Mouse (Mus musculus) retina, postnatal 1 day (tissue): ENCODE results near the gene Nradd.
A peak's percentile ranks its signal among the peaks of the same experiment; 100 is the strongest.

Experiments used
- DNase-seq: peaks from one replicate; pipeline ENCODE4 v3.0.0-alpha.2; 2012

The Nradd gene

DNA sequence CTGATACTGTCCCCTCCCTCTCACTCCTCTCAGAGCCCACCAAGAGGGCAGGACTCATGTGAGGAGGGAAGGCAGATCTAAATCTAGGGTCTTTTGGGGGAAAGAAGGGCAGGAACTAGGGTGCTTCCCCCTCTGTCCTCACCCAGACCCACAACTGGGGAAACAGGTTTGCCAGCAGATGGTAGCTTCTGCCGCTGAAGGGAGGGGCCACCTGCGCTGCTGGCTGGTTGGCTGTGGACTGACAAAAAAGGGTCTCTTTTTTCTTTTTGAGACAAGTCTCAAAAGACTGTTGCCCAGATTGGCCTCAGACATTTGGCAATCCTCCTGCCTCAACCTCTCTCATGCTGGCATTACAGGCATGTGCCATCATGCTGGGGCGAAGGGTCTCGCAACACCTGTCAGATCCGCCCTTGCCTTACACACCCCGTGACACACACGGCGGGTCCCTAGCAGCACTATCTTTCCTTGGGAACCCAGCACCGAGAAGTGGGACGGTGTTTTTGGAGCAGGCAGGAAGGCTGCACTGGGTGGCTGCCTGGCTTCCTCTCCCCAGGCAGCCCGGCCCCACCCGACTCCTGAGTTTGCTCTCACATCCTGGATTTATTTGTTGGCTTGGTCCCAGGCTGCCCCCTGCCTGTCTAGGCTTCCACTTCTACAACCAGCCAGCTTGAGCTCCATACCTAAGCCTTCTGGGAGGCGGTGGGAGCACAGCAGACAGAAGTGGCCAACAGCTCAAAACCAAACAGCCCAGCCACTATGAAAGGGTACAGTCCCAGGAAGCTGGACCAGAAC lies 27.9 kb upstream of the Nradd start:
- DNase-seq = no peak

DNA sequence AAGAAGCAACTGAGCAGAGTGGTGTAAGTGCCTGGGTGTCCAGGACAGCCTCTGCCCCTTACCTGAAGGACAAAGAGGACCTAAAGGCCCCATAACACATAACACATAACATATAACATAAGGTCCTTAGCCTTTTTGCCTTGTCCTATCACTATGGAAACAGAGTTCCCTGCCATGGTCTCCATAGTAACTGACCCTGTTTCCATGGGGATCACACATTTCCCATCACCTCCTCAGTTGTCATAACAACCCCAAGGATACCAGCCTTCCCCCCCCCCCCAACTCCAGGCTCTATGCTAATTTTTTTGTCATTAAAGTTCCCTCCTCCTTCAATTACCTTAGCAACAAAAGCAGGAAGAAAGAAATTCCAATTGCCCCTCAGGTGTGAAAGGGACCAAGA lies 25.5 kb upstream of the Nradd start:
- no peak for DNase-seq

DNA sequence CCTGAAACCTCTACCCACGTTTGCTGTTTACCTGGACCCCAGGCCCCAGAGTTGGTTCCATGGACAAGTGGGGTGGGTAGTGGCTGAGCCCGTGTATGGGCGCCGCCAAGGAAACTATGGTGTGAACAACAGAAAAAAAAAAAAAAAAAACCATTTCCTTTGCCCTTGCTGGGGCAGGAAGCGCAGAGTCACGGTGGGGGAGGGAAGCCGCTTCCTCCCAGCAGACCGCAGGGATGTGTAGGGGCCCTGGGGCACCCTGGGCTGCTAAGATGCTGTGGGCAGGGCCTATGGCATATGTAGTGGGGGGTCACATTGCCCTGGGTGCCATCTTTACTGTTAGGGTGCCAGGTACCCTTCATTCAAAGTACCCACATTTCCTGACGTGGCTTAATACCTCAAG lies 21.0 kb upstream of the Nradd start:
- DNase-seq = no peak

DNA sequence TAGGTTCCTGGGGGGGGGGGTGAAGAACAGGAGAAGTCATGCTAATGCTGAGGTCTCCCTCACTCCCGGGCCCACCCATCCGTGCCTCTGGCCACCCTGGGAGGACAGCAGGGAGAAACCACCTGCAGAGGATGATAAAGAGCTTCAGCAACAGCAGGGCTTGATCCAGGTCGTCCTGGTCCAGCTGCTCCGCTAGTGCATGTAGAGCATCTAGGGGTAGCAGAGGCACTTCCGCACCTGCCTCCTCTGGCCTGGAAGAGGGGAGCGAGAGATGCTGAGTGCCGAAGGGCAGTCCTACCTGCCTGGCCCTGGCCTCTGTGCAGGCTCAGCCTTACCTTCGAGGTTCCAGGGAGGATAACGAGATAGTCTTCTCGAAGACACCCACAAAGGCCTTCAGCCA lies 20.0 kb upstream of the Nradd start:
- no peak for DNase-seq

DNA sequence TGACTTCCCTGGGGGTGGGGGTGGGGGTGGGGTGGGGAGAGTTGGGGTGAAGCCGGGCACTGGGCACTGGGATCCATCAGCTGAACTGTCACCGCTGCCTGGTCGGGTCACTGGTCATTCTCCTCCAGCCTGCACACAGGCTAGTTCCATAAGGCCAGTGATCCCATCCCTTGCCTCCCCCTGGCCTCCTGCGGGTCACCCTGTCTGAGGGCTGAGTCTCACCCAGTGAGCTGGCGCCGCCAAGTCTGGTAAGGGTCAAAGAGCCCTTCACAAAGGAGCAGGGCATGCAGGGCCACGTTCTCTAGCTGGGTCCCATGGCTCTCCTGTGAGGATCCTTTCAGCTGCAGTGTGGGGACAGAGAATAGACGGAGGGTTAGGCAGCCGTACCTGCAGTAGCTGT lies 19.5 kb upstream of the Nradd start:
- no peak for DNase-seq

DNA sequence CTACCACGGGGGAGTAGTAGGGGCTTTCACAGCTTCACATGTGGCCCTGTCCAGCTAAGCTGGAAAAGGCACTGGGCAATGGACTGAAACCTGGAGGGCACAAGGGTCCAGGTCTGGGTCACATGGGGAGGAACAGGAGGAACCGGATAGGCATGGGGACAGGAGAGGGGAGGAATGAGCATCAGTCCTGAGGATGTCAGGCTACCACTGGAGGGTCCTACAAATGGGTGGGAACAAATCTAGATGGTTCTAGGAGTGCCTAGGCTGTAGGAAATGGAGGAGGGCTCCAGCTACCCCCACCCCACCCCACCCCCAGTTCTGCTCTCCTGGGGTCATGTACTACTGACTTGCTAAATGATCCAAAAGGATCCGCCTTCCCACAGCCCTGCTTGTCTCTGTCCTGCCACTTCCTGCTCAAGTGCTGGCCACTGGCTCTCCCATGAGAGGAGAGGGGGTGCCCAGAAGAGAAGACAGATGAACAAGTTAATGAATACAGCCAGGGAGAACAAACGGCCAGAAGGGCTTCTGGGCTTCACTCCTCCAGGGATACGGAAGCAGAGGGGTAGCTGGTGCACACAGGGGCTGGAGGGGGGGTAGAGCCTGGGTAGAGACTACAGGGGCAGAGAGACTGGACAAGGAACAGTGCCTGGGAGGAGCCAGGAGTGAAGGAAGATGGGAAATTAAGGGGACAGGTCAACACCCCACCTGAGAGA lies 18.7 kb upstream of the Nradd start:
- no peak for DNase-seq

DNA sequence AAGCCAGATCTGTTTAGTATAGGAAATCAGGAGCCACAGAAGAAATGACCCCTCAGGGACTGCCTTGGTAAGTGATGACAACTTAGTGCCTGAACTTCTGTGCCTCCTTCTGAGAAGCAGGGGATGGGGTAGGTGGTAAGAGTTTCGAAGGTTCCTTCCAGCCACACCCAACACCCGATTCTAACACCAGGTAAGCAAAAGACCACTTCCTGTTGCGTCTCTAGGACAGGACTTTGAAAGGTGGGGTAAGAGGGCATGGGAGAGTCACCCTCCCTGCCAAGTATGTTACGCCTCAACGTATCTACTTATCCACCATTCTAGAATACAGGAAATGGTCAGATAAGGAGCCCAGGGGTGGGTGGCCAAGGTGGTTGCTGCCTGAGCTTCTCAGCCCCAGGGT lies 16.8 kb upstream of the Nradd start:
- DNase-seq = no peak

DNA sequence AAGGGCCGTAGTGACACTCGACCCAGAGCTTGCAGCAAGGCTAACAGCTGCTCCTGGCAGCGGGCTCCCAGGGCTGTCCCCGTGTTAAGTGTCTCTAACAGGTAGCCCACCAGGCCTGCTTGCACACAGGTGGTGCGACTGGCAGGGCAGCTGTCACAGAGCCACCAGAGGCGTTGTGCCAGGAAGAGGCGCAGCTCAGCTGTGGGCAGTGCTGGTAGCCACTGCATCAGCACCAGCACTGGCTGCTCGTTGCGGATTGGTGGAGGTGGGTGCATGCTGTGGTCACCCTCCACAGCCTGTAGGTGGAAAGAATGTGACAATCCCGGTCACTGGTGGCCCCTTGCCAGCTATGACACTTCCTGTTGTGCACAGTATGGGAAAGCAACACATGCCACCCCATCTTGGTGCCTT lies 14.4 kb upstream of the Nradd start:
- DNase-seq = no peak

DNA sequence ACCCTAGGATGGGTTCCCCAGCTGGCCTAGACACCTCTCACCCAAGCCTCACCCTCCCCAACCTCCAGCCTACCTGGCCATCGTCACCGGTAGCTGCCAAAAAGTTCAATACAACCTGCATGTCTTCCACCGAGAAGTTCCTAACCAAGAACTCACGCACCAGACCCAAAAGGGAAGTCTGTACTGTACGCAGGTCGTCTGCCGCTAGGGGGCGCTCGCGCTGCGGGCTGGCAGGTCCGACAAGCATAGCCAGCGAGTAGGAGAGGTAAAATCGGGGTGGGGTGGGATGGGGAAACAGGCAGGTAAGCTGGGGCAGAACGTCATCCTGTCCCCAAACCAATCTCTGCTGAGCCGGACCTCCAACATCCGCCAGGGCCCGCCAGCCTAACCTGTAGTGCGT lies 11.0 kb upstream of the Nradd start:
- DNase-seq = peak; percentile 81

DNA sequence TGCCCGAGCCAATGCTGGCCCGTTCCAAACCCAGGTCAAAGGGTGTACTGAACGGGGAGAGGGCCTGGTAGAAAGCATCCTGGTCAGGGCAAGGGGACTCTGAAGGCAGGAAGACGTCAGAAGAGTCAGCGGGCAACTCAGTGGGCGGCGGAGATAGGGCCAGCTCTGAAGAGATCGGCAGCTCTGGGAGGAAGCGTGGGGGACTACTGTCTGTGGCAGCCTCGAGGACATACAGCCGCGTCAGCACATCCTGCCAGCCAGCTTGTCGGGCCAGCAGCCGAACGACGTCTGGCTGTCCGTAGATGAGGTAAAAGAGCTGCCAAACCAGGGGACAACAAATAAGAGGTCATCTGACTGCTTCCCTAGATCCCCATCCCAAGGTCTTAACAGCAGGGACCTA lies 9.6 kb upstream of the Nradd start:
- DNase-seq = no peak

DNA sequence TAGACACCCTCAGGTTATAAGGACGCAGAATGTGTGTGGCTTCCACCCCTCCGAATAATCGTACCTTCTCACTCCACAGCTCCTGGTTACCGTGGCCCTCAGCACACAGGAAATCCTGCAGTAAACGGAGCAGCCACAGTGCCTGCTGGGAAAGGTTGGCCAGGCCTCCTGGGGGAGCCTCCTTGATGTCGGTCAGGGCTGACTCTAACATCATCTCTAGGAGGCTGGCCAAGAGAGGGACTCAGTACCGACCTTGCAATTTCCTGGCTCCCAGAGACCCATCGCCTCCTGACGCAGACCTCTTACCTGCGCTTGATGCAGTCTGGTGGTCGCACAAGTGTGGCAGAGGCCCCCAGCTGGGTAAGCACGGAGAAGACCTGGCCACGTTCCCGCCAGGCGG lies 8.4 kb upstream of the Nradd start:
- DNase-seq = no peak

DNA sequence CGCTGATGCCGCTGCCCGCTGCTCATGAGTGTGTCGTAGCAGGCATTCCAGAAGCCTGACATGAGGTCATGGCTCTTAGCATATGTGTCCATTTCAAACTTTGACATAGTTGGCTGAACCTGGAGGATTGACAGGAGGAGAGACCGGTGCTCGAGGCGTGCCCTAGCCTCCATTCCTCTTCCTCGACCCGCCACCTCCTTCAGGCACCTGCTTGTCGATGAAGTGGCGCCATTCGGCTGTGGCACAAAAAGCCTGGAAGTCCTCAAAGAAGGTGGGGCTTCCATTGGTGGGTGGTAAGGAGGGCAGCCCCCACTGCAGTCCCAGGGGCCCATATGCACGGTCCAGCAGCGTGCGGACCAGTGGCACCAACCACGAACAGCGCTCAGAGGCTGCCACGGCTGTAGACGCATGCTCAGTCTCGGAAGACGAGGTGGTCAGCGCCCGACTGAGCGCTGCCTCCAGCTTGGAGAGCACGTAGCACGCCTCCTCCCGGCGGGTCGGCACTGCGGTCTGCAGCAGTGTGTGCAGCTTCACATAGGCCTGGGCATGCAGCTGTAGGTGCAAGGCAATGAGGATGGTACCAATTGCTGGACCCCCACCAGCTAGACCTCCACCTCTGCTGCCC lies 7.5 kb upstream of the Nradd start:
- peak; percentile 63 for DNase-seq

DNA sequence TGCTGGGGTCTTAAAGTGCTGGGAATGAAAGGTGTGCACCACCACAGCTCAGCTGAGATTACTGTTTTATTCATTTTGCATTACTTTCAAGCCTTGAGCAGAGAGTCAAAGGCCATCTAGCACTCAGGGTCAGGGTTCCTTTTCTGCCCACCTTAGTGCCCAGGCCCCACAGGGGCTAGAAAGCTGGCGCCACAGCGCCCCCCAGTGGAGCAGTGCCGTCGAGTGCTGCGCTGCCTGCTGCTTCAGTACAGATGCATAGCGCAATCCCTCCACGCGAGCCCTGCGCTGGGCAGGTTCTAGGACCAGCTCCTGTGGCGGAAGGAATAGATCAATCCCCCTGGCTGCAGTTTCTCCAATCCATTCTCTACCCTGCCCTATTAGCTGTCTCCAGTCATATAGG lies 6.9 kb upstream of the Nradd start:
- peak; percentile 78 for DNase-seq

DNA sequence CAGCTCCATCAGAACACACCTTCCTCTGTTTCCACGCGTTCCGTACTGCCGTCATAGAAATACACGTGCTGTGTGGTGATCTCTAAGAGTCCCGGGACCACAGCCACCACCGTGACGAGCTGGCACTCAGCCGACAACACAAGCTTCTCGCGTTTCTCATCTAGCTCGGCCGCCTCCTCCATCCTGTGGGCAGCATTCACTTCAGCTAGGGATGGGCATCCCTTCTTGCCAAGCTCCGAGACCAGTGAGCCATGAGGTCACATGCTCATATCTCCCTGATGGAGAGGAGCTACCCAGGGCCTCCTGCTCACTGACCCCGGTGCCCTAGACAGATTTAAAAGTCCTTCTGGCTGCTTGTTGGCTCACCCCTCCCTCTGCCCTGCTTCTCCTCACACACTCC lies 5.9 kb upstream of the Nradd start:
- DNase-seq = no peak

DNA sequence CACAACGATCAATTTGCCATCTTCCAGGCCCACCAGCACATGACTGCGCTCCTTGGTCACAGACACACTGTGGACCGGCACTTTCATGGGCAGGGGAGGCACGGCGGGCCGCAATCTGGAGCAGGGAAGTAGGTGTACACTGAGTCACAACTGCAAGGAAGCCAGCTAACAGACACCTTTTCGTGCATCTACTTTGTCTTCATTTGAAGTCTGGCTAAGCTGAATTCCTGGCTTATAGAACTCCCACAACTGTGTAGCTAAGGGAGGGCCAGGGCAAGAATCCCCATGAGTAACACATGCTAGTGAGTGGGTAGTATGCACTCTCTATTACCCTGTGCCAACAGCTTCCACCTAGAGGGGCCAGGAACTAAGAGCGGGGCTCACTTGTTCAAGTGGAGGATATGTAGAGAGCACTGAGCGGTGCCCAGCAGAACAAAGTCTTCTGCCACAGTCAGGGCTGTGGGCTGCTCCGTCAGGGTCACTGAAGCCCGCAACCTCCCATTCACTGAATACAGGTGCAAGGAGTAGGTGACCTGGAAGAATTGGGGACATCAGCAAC lies 1.2 kb upstream of the Nradd start:
- DNase-seq = no peak

DNA sequence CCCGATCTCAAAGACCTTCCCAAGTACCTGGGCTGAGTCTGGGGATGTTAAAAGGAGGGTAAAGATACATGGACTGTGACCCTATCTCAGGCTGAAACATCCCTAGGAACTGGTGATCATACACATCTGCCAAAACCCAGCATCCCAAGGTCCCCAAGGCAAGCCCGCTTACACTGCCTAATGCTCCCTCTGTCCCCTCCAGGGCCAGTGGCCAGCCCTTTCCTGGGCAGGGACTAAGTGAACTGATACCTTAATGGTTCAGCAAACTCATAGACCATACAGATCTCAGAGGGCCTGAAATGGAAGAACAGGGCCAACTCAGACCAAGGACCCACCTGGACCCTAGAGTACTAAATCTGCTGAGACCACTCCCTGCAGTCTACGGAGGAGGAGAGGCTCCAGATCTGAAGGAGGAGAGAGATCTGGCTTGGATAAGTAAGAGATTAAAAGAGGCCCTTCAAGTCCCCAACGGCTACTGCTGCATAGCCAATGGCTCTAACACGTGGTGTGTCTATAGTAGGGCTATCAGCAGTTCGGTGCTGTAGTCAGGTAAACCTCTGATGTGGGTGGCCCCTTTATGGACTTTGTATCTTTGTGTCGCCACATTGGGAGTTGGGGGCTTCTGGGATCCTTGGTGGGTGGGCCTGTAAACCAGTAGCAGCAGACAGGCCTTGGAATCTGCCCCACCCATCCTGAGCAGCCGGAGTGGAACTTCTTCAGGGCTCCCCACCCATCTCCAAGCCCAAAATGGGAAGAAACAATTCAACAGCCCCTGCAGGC lies 646 bp downstream of the Nradd start:
- no peak for DNase-seq

DNA sequence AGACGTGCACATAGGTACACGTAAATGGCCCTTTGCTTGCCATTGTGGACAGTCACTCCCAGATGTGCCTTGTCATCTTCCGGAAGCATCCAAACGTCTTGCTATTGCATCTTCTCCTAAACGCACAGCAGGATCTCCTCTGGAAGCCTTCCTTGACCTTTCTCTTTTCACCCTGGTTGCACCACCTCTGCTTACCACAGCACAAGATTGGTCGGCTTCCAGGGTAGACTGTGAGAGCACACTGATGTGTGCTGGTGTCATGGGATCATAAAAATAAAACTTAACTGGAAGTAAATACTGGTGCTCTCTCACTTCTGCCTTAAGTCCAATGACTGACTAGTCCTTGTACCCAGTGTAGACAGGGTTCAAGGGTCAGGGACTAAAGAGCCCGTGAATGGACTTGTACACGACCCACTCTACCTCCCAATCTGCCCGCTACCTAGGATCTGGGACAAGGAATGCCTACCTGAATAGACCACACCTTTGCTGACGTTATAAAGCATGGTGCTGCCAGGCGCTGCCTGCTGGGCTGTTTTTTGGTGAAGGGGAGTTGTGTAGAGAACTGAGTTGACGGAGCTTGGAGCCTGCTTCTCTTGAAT lies 1.5 kb downstream of the Nradd start:
- DNase-seq = no peak

DNA sequence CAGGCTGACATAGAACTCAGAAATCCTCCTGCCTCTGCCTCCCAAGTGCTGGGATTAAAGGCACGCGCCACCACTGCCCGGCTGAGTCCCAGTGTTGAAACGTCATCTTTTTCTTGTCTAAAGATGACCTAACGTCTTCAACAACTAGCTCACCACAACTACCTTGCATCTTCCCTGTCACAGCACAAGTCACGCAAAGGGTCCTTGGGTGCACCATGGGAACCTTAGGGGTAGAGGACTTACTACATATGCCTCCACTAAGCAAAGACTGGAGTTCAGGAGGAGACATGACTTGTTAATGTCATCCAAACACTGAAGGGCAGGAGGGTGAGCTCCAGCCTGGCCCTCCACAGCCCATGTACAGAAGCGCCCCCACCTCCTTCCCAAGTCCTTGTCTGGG lies 3.6 kb downstream of the Nradd start:
- DNase-seq = no peak

DNA sequence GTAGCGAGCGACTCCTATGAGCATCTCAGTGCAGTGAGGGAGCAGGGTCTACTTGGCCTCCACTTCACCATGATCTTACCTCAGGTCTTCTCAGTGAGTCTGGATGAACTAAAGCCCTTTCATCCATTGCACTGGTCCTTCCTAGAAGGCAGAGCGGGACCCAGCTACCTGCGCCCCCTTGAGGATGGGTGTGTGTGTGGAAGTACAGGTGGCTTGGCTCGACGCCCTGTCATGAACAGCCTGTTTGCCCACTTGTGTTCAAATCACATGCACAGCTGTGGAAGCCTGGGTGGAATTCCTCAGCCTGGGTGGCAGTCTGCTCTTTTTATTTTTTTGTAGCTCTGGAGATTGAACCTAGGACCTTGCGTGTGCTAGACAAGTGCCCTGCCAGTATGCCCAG lies 4.1 kb downstream of the Nradd start:
- peak; percentile 24 for DNase-seq

DNA sequence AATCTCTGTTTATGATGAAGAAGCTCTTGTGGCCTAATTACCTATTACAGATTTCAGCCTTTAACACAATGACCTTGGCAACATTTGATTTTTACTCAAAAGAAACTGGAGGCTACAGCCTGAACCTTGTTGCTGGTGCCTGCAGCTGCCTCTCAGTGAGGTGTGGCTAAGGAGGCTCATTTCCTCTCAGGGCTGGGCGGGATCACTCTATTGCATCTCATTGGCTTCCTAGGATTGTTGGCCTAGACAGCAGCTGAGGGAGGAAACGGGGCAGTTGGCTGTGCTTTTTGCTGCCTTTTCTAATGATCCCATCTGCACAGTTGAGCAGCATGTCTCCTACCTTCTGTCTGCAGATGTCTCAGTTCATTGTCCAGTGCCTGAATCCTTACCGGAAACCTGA lies 7.2 kb downstream of the Nradd start:
- DNase-seq = no peak

DNA sequence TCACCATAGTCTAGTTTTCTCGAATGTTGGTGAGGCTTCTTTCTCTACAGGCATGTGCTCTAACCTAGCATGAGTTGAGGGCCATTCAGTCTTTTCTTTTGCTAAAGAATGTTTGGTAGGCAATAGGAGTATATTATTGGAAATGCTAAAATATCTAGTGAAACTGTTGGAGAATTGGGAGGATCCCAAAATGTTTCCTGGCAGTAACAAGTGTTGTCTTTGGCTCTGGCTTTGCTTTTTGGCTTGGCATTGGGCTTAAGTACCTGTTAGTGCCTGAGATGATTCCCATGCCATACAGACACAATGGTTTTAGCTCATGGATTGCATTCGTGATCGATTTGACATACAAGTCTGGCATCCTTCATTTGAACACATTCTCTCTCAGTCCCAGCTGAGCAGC lies 12.8 kb downstream of the Nradd start:
- DNase-seq = no peak

DNA sequence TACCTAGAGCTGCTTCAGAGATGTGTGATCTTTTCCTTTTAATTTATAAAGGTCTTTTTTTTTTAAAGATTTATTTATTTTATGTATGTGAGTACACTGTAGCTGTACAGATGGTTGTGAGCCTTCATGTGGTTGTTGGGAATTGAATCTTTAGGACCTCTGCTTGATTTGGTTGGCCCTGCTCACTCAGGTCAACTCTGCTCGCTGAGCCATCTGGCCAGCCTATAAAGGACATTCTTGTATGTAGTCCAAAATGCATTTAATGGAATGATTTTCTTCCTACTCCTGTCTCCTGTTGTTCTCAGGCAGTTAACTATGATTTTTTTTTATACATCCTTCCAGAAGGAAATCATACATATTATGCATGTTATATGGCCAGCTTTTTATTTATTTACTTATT lies 40.7 kb downstream of the Nradd start:
- no peak for DNase-seq

DNA sequence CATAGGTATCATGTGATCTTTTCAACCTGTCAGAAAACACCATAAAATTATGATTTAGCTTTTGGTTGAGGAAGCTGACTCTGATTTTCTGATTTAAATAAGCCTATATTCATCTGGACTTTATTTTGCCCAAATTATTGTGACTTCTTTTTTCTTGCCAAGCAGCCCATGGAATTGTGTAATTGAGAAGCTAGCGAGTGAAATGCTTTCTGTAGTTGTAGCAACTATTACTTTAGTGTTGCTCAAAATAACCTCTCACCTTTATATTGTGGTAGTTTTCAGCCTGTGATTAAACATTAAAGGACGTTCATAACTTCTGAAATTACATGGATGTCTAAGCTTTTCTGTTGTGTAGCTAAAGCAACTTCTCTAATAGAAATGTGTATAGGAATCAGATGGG lies 42.1 kb downstream of the Nradd start:
- DNase-seq = no peak
